Mouse (Mus musculus) layer of hippocampus, adult 2 months (tissue): ENCODE data around the gene Gpr149. TPM values are rescaled to one million over a fixed set of nuclear protein-coding genes. Genes with fewer than 3 reads are reported as not detected.

ENCODE experiments used
- DNase-seq, 2 experiments: peaks; one replicate each; pipeline ENCODE4 v3.0.0; 2022; ENCODE audit warnings: low spot score in 2 of 2
- H3K27ac ChIP-seq: fragments of 200-600 bp; 2 replicates; pipeline ENCODE4 v1.8.1; 2022
- H3K4me3 ChIP-seq: fragments of 200-600 bp; 2 replicates; pipeline ENCODE4 v1.8.1; 2022; ENCODE audit warnings: mild to moderate bottlenecking
- CTCF ChIP-seq: fragments of 200-600 bp; conservative IDR thresholded peaks from 2 replicates; pipeline ENCODE4 v1.8.1; 2022; ENCODE audit warnings: antibody characterized with exemption, mild to moderate bottlenecking, moderate library complexity
- total RNA-seq, 2 experiments: library from RNA; stranded (reverse); gene quantifications; 2 replicates each; pipeline ENCODE4 v1.2.3; 2021

Gpr149 gene
- total RNA-seq, 2 experiments from 2014 or later, result 0.49 to 0.87 TPM

DNA sequence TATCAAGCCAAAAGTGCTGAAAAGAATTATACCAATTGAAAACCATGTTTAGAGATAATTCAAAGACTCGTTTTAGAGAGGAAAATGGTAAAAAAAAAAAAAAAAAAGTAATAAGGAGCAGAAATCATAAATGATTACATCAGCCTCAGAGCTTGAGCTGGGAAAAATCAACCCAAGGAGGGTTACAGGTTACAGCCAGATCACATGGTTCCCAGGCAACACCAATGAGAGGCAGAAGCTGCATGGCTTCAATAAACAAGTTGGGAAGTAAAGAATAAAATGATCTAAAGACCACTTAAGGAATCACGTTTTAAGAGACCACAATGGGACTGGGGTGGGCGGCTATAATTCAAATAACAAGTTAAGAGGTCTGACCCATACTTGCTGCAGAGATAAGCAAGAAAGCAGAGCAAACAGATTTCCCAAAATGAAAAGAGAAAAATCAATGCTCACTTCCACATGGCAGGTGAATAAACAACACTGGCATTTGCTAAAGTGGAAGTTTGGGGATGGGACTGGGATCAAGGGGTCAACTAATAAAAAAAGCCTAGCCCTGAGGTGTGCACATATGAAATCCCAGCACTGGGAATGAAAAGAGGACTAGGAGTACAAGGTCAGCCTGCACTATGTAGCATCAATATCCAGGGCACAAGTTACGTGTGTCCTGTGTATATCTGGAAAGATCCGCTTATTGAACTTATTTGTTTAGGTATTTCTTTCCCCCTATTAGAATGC lies 99.6 kb downstream of the Gpr149 start:
- no peak for DNase-seq
- TF ChIP-seq CTCF, result no peak
- Histone ChIP-seq H3K4me3 (peak overlapping the region; percentile 93), H3K27ac (no peak overlapping the region)

DNA sequence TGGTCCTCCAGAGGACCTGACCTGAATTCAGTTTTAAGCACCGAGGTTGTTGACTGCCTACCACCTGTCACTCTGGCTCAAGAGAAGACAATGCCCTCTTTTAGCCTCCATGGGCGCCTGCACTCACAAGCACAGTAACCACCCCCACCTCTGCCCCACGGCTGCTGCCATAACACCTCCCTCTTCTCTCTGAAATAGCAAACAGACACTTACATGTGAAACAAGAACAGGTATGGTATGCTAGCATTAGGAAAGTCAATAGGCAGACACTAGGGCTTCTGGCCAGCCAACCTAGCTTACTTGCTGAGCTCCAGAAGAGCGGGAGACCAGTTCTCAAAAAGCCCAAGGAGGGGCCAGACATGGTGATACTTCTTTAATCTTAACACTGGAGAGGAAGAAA lies 105.6 kb downstream of the Gpr149 start:
- Histone ChIP-seq H3K27ac (no peak overlapping the region), H3K4me3 (no peak overlapping the region)
- DNase-seq, result no peak
- TF ChIP-seq CTCF, result no peak

DNA sequence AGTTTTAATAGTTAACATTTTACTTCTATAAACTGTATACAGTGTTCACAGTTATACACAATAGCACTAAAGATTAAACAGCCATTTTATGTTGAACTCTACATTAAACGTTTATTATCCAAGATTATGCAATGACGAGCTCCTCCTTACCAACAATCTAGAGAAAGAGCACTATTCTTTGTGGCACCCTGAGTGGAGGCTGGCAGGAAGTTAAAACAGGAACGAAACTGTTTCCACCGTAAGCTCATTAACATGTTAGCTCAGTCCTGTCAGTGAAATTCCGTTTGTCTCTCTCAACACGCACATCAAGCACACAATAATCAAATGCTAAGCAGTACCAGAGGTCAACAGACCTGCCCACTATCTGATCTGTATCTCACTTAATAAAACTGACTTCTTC lies 112.4 kb downstream of the Gpr149 start:
- no peak for DNase-seq
- no peak for TF ChIP-seq CTCF

DNA sequence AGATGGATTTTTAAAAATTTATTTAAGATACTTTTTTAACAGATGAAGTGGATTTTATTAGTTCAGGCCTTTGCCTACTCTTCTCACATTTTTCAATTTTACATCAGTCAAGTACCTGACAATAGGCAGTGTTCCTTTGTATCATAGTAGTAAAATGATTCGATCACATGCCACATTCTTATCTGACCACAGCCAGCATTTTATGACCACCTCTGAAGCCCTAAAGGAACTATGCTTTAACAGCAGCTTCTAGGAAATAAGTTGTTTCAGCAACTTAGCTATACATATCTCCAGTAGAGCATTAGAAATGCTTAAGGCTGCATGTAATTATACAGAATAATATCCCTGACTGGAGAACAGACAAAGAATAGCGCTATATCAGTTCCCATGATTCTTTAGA lies 120.6 kb downstream of the Gpr149 start:
- no peak for TF ChIP-seq CTCF
- no peak overlapping the region for H3K4me3 ChIP-seq
- no peak overlapping the region for H3K27ac ChIP-seq
- no peak for DNase-seq

More for the DNA sequence above, 112.4 kb downstream of the Gpr149 start:
- Histone ChIP-seq H3K27ac (no peak overlapping the region), H3K4me3 (no peak overlapping the region)

Other genes starting within 250 kb of the Gpr149 start
- 10 to 100 TPM; 54.7 to 57.9 TPM for gene Dhx36, start 98.1 kb downstream of the Gpr149 start, total RNA-seq